Mouse (Mus musculus): ENCODE results near the gene Ccdc141. TPM values are rescaled to one million over a fixed set of nuclear protein-coding genes. Genes with fewer than 3 reads are reported as not detected.
A peak's percentile ranks its signal among the peaks of the same experiment; 100 is the strongest.

Gene Ccdc141
- polyA plus RNA-seq, 1 experiment: 15.9 TPM

- no peak for DNase-seq (ENCODE audit: extremely low spot score in 1 of 2, low spot score in 1 of 2)
These were observed 5.0 kb upstream of the Ccdc141 start for GRCm38 (mm10) chr2:77175411-77175810.

GRCm38 (mm10) chr2:77174313-77174712 lies 3.9 kb upstream of the Ccdc141 start:
- no peak for DNase-seq (ENCODE audit: extremely low spot score in 1 of 2, low spot score in 1 of 2)

GRCm38 (mm10) chr2:77173821-77174220 lies 3.4 kb upstream of the Ccdc141 start:
- DNase-seq (ENCODE audit: extremely low spot score in 1 of 2, low spot score in 1 of 2): no peak

- no peak for DNase-seq (ENCODE audit: extremely low spot score in 1 of 2, low spot score in 1 of 2)
These were observed 2.9 kb upstream of the Ccdc141 start for GRCm38 (mm10) chr2:77173366-77173765.

- DNase-seq (ENCODE audit: extremely low spot score in 1 of 2, low spot score in 1 of 2): no peak
These were observed 1.8 kb upstream of the Ccdc141 start for GRCm38 (mm10) chr2:77172241-77172671.

GRCm38 (mm10) chr2:77171444-77172240 lies 1.2 kb upstream of the Ccdc141 start:
- DNase-seq (ENCODE audit: extremely low spot score in 1 of 2, low spot score in 1 of 2): peak in 1 of 2 experiments; percentile 40

GRCm38 (mm10) chr2:77169916-77170632 lies 362 bp downstream of the Ccdc141 start:
- no peak for DNase-seq (ENCODE audit: extremely low spot score in 1 of 2, low spot score in 1 of 2)

GRCm38 (mm10) chr2:77169218-77169617 lies 1.2 kb downstream of the Ccdc141 start:
- DNase-seq (ENCODE audit: extremely low spot score in 1 of 2, low spot score in 1 of 2): no peak

- DNase-seq (ENCODE audit: extremely low spot score in 1 of 2, low spot score in 1 of 2): no peak
These were observed 1.7 kb downstream of the Ccdc141 start for GRCm38 (mm10) chr2:77168781-77169180.

- no peak for DNase-seq (ENCODE audit: extremely low spot score in 1 of 2, low spot score in 1 of 2)
These were observed 2.3 kb downstream of the Ccdc141 start for GRCm38 (mm10) chr2:77168081-77168685.

GRCm38 (mm10) chr2:77166366-77166765 lies 4.1 kb downstream of the Ccdc141 start:
- no peak for DNase-seq (ENCODE audit: extremely low spot score in 1 of 2, low spot score in 1 of 2)

GRCm38 (mm10) chr2:77164662-77165061 lies 5.8 kb downstream of the Ccdc141 start:
- DNase-seq (ENCODE audit: extremely low spot score in 1 of 2, low spot score in 1 of 2): no peak

GRCm38 (mm10) chr2:77163381-77163780 lies 7.1 kb downstream of the Ccdc141 start:
- no peak for DNase-seq (ENCODE audit: extremely low spot score in 1 of 2, low spot score in 1 of 2)

GRCm38 (mm10) chr2:77162135-77162534 lies 8.3 kb downstream of the Ccdc141 start:
- DNase-seq (ENCODE audit: extremely low spot score in 1 of 2, low spot score in 1 of 2): no peak

- DNase-seq (ENCODE audit: extremely low spot score in 1 of 2, low spot score in 1 of 2): no peak
These were observed 12.9 kb downstream of the Ccdc141 start for GRCm38 (mm10) chr2:77157546-77157945.

- no peak for DNase-seq (ENCODE audit: extremely low spot score in 1 of 2, low spot score in 1 of 2)
These were observed 16.4 kb downstream of the Ccdc141 start for GRCm38 (mm10) chr2:77154080-77154479.

GRCm38 (mm10) chr2:77151255-77151654 lies 19.2 kb downstream of the Ccdc141 start:
- DNase-seq (ENCODE audit: extremely low spot score in 1 of 2, low spot score in 1 of 2): no peak

- DNase-seq (ENCODE audit: extremely low spot score in 1 of 2, low spot score in 1 of 2): no peak
These were observed 20.9 kb downstream of the Ccdc141 start for GRCm38 (mm10) chr2:77149576-77149975.

GRCm38 (mm10) chr2:77148215-77148614 lies 22.2 kb downstream of the Ccdc141 start:
- DNase-seq (ENCODE audit: extremely low spot score in 1 of 2, low spot score in 1 of 2): no peak

- no peak for DNase-seq (ENCODE audit: extremely low spot score in 1 of 2, low spot score in 1 of 2)
These were observed 23.5 kb downstream of the Ccdc141 start for GRCm38 (mm10) chr2:77146968-77147367.

- DNase-seq (ENCODE audit: extremely low spot score in 1 of 2, low spot score in 1 of 2): no peak
These were observed 24.1 kb downstream of the Ccdc141 start for GRCm38 (mm10) chr2:77146291-77146690.

Data from frontal cortex, adult 2 months (tissue).